Comparison of ENCODE assay signal across 18 mouse cellular contexts in the genomic region with DNA sequence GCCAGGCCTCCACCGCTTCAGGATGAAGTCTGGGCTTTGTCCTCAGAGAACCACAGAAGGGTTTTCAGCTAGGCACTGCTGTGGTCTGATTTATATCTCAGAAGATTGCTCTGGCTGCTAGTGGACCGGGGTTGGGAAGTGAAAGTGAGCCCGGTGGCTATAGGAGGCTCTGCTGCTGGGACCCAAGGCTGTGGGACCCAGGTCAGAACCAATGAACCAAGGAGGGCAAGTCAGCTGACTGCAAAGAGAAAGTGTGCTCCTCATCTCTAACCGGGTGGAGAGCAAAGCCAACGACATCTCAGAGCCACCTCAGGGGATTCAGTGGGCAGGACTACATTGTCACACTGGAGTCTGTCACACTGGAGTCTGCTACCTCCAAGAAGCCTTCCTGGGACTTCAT. TPM values are rescaled to one million over a fixed set of nuclear protein-coding genes. Genes with fewer than 3 reads are reported as not detected.
"Had no signal": no experiment of that assay in that cellular context is flagged by ENCODE, and none has a peak within 500 bp of the region (broad histone marks: within the 10 kb centered on the region; RNA-seq: fewer than 3 reads in every experiment).

No protein-coding gene starts in this region.

- ATAC-seq: inflammation-experienced regulatory T-cells, adult 6 months; intestine, embryonic 16.5 days; liver, postnatal 0 days; lung, postnatal 0 days; midbrain, embryonic 15.5 days had no signal

- DNase-seq: kidney, adult 18-20 months; kidney, postnatal 25 days; liver, postnatal 0 days; lung, embryonic 14.5 days; right cerebral cortex, adult 18-20 months; right cerebral cortex, postnatal 14 days; spleen, adult 18-20 months; thymus, adult 18-20 months; thymus, postnatal 14 days; thymus, postnatal 4 days had no signal

RNA-seq across cellular contexts. Expression of a gene that starts 13.8 kb away (rescaled TPM):
- total RNA-seq: layer of hippocampus, adult 2 months; layer of hippocampus, postnatal 14 days; left cerebral cortex, adult 8-10 months; liver, adult 2 months had no signal
